Mouse (Mus musculus) CD4-positive, CD25-positive, alpha-beta regulatory T cell, adult 2 months (primary cell): ENCODE data around the gene Luzp4.
"Not testable (repeated sequence)": the region's sequence is repeated elsewhere in the genome, so short reads cannot be mapped to it uniquely, and the experiment has no call there.

Source experiments
- DNase-seq: peaks from one replicate; pipeline ENCODE4 v3.0.0-alpha.2; 2012; ENCODE audit warnings: low read depth, low spot score

Luzp4 gene

GRCm38 (mm10) chrX:148857340-148857739 lies at the start of gene Luzp4:
Gene Luzp4, plus strand, starts transcription at chrX:148857640.
- DNase-seq = not testable (repeated sequence)

- DNase-seq = not testable (repeated sequence)
These were observed 15.6 kb upstream of the Luzp4 start for GRCm38 (mm10) chrX:148841801-148842200.
